Mouse (Mus musculus) R1 (cell line): ENCODE data around the gene Tex21.

Source experiments
- DNase-seq: peaks from one replicate; pipeline ENCODE4 v3.0.0-alpha.2; 2018; ENCODE audit warnings: low read depth, low spot score

Tex21 gene

DNA sequence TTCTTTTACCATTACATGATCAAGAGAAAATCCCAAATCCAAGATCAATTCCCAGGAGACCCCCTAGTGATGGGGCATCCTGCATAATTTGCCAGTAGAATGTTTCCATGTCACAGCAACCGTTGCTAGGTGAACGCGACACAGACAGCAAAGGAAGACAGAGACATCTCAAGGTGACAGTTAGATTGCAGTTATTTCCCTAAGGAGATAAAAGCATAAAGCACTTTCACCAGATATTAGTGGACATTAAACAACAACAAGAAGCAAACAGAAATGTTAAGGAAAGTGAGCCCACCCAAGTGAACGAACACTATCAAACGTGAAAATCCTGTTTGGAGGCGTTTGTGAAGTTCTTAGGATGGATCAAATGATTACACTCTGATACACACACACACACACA lies at the start of gene Tex21:
TSS of gene Tex21 (minus strand) at position 101 of the 400 bp plus-strand sequence.
- no peak for DNase-seq

DNA sequence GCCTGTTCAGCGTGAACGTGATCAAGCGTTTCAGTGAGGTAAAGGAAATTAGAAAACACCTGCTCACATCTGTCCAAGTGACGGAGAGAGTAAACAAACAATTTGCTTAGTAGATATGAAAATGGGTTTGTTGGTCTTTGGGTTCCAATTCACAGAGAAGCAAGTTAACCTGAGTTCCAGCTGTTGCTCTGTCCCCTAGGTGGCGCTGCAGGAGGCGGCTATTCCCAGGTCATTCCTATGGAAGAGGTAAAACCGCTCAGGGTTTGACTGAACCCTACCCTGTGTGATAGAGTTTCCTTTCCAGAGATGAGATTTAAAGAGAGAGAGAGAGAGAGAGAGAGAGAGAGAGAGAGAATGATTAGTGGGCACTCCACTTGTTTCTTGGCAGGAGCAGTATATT lies 46.6 kb upstream of the Tex21 start:
- DNase-seq = peak; percentile 71

DNA sequence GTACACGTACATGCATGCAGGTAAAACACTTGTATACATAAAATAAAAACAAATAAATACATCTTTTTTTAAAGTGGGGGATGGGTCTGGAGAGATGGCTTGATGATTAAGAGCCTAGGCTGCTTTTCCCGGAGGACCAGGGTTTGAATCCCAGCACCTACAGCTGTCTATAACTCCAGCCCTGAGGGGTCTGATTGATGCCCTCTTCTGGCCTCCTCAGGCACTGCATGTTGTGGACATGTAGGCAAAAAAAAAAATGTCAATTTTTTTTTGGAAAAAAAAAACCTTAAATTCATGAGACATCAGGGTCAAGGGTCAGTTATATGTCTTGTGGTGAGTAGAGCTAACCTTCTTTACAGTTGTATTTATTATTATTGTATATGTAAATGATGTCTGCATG lies 43.7 kb upstream of the Tex21 start:
- peak; percentile 56 for DNase-seq

DNA sequence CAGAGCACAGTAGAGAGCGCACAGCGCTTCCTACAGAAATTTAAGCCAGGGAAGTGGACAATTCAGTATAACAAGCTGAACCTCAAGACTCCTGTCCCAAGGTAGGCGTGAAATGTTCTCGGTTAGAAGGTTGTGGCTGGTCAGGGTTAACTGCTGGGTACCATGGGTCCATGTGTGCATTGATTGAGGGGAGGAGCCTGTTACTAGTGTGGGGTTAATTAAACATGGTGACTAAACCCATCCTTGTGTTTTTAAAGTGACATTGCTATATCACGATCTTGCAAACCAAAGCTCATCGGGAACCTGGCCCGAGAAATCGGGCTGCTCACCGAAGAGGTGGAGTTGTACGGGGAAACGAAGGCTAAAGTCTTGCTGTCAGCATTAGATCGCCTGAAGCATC lies 42.9 kb upstream of the Tex21 start:
- DNase-seq = no peak

DNA sequence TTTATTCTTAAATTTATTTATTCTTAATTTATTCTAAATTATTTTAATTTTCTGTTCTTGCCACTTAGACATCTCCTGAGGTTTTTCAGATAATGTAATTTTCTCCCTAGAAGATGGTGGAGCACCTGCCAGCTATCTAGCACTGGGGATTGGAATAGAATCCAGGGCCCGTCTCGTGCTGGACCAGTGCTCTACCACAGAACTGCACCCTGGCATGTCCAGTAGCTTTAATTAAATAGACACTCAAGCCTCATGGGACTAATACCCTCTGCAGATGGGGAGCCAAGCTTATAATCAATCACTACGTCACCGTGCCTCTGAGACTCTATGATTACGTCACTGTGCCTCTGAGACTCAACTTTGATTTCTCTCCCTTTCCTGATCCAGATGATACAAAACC lies 41.9 kb upstream of the Tex21 start:
- DNase-seq = no peak

DNA sequence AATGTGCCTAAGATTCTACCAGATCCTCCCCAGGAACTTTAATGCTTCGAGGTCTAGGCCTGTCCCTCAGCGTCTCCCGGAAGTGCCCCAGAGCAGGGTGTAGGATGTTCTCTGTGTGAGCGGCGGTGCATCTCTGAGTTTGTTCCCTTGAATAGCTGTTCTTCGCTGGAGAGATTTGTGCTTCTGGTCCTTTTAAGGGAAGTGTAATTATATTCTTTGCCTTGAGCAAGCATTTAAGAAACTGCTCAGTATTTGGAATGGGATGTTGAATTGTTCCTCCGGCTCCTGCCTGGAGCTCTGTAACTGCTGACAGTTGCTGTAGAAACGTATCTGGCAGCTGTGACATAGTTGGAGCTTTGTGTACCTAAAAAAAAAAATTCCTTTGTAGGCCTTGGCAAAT lies 41.4 kb upstream of the Tex21 start:
- DNase-seq = no peak

DNA sequence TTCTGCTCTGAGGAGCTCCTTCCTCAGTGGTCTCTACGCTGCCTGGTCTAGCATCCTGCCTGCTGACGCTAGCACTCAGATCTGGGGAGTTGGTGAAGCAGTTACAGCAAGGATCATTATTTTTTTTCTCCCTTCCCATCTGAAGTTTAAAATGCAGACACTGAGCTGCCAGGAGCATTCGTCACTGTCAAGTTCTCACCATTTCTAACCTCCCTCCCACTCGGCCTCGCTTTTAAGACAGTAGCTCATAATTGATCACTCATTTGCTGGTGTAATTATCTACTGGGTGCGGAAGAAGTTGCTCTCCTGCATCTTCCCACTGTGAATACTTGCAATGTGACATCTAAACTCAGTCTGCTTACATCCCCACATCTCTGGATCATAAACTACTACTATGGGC lies 38.9 kb upstream of the Tex21 start:
- no peak for DNase-seq

GRCm38 (mm10) chr12:76282532-76283173 lies 36.1 kb upstream of the Tex21 start:
- DNase-seq = no peak

DNA sequence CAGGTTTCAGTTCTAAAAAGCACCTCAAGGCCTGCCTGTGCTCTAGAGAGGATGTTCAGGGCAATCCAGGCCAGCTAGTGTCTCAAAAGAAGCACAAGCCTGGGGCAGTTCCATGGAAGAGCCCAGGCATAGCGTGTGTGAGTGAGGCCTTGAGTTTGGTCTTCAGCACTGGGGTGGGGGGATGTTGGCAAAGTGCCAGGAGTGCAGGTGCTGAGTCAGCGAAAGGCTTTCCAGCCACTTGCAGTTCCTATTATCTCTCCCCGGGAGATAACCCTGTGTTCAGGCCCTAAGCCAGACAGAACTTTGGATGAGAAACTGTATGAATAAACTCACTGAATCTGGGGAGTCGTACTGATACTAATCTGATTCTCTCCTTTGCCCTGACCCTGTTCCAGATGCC lies 35.6 kb upstream of the Tex21 start:
- peak; percentile 50 for DNase-seq

- no peak for DNase-seq
These were observed 34.6 kb upstream of the Tex21 start for GRCm38 (mm10) chr12:76281111-76281660.

- DNase-seq = no peak
These were observed 34.0 kb upstream of the Tex21 start for GRCm38 (mm10) chr12:76280556-76280955.

GRCm38 (mm10) chr12:76278209-76278608 lies 31.7 kb upstream of the Tex21 start:
- DNase-seq = no peak

DNA sequence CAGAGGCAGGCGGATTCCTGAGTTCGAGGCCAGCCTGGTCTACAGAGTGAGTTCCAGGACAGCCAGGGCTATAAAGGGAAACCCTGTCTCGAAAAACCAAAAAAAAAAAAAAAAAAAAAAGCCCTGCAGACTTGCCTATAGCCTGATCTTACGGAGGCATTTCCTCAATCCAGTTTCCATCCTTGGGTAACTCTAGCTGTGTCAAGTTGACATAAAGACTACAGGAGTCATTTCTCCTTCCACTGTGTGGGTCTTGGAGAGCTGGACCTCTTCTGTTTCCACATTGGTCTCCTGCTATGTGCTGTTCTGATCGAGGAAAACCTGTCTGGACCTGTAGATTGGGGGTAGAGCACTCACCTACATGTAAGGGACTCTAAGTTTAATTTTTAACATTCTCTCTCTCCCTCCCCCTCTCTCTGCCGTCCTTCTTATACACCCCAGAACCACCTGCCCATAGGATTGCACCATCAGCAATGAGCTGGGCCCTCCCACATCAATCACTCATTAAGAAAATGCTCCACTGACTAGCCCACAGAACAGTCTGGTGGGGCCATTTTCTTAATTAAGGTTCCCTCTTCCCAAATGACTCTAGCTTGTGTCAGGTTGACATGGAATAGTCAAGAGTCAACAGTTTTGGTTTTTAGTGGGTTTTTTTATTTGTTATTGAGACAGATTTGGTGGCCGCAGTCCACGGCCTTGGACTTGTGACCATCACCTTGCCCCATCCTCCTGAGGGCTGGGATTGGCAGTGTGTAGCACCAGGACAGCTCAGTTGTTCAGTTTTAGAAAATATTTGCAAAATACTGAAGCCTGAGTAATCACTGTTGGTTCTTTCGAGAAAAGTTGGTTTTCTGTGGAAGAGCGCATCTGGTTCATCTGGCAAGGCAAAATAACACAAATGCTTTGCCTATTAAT lies 26.3 kb upstream of the Tex21 start:
- no peak for DNase-seq

GRCm38 (mm10) chr12:76271516-76271915 lies 25.0 kb upstream of the Tex21 start:
- DNase-seq = no peak

GRCm38 (mm10) chr12:76269196-76269595 lies 22.6 kb upstream of the Tex21 start:
- no peak for DNase-seq

DNA sequence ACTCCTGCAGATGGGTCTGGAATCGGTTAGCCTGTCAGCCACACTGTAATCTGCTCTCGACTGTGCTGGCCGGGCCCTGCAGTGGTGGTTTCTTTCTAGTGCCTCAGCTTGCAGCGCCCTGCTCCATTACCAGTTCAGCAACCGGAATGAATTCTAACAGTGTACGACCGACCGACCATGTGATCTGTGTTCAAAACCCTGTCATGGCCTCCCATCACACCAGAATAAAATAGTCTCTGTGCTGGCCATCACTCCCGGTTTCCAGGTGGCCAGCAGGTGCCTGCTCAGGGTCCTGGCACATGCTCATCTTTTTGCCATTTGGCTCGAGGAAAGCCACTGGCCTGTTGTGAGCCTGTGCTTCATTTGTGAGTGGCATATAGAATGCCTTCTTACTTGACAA lies 22.1 kb upstream of the Tex21 start:
- no peak for DNase-seq

GRCm38 (mm10) chr12:76266875-76267274 lies 20.3 kb upstream of the Tex21 start:
- peak; percentile 88 for DNase-seq

DNA sequence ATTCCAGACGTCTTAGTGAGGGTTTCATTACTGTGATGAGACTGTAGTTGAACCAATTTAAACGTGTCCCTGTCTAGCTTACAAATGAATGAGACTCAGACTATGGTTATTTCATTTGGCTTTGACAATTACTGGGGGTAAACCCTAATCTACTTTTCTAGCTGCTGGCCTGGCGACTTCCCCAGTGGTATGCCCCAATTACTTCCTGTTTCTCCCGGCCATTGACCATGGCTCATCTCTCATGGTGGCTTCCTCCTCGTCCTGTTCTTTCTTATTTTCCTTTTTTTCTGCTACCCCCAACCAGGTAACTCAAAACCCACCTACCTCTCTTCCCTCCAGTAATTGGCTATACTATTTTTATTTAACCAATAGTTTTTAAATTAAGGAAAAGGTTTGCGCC lies 18.5 kb upstream of the Tex21 start:
- no peak for DNase-seq

- DNase-seq = no peak
These were observed 17.9 kb upstream of the Tex21 start for GRCm38 (mm10) chr12:76264325-76264965.

GRCm38 (mm10) chr12:76263876-76264275 lies 17.3 kb upstream of the Tex21 start:
- DNase-seq = no peak

DNA sequence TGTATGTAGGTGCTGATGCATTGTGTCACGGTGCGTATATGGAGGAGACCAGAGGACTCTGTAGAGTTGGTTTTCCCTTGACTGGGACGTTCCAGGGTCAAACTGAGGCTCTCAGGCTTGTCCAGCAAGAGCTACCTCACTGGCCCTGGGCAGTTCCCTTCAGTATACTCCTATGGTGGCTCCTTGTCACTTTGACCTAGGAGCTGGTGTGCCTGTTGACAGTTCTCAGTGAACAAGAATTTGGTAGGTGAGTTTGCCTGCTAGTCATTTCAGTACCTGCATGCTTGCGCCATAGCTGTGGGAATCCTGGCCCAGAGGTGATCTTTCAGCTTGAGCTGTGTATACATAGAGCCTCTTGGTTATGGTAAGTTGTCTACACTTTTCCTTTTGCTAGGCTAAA lies 16.4 kb upstream of the Tex21 start:
- DNase-seq = no peak

- DNase-seq = peak; percentile 70
These were observed 15.0 kb upstream of the Tex21 start for GRCm38 (mm10) chr12:76261556-76261955.
